Mouse (Mus musculus): ENCODE measurements at regions not wholly inside any gene's neighbourhood (a gene's known extent, or its start where the extent isn't known, plus 50 kb on each side); places are given as distances from the start of the nearest gene placed in this dataset.

DNA sequence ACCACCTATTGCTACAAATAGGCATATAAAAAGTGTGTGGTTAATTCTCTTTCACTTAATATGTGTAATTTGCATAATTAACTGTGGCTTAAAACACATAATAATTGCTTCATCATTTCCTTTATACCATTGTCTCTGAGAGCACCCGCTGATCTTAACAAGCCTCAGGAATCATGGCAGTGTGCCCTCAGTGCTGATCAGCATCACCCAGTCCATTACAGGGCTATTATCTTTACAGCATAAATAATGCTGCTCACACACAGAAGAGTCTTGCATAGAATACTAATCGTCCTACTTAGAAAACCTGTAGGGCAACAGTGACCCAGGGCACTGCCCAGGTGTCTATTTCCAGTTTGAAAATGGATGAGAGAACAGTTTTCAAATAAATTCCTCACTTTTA lies 102.4 kb downstream of the Gm597 start:
- Histone ChIP-seq H3K4me2 (ENCODE audit: low read depth, low read length) (no peak overlapping the region), H3K4me1 (ENCODE audit: control insufficient read depth, insufficient read depth, low read length) (no peaks in the 10 kb centered on the region), H3K27ac (ENCODE audit: low read depth, low read length) (no peak overlapping the region), H3K36me3 (ENCODE audit: control insufficient read depth, insufficient read depth, low read length) (no peaks in the 10 kb centered on the region), H3K9ac (replicated peaks; ENCODE audit: low read depth, low read length) (no peak overlapping the region), H3K4me3 (ENCODE audit: low read depth, low read length) (no peak overlapping the region), H3K27me3 (ENCODE audit: control insufficient read depth, insufficient read depth, low read length) (no peaks in the 10 kb centered on the region), H3K9me3 (ENCODE audit: control insufficient read depth, low read length) (no peaks in the 10 kb centered on the region)
- ATAC-seq (ENCODE audit: low read depth), result peak; percentile 80; the same call in 1 of the 2 replicates
- 24% methylated on average over 2 of the region's 2 CpGs for WGBS

- Histone ChIP-seq H3K36me3 (ENCODE audit: control insufficient read depth, insufficient read depth, low read length) (no peaks in the 10 kb centered on the region), H3K27me3 (ENCODE audit: control insufficient read depth, insufficient read depth, low read length) (no peaks in the 10 kb centered on the region), H3K9ac (replicated peaks; ENCODE audit: low read depth, low read length) (no peak overlapping the region), H3K4me1 (ENCODE audit: control insufficient read depth, insufficient read depth, low read length) (no peaks in the 10 kb centered on the region), H3K4me3 (ENCODE audit: low read depth, low read length) (no peak overlapping the region), H3K4me2 (ENCODE audit: low read depth, low read length) (no peak overlapping the region), H3K27ac (ENCODE audit: low read depth, low read length) (no peak overlapping the region), H3K9me3 (ENCODE audit: control insufficient read depth, low read length) (no peaks in the 10 kb centered on the region)
- 71% methylated on average over 1 of the region's 1 CpGs for WGBS
- ATAC-seq (ENCODE audit: low read depth), result no peak
These were observed 104.7 kb downstream of the Gm597 start for GRCm38 (mm10) chr1:28675336-28675735.

DNA sequence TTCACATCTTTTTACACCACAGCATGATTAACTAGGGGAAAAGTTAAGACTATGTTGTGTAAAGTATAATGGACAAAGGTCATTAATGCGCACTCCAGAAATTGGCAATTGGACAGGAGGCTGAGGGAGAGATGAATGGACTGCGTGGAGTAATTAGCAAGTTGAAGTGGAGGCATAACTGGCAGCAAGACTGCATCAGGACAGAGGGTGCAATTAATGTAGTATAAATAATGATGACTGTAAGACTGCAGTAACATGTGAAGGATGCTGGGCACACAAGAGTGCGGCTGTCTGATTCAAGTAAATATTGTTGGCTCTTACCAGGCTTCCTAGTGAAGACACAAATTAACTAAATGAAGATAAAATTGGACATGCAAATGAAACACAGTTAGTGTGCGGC lies 139.2 kb downstream of the Gm597 start:
- no peak for ATAC-seq (ENCODE audit: low read depth)
- no peaks in the 10 kb centered on the region for H3K4me1 ChIP-seq (ENCODE audit: control insufficient read depth, insufficient read depth, low read length)
- no peak overlapping the region for H3K9ac ChIP-seq (replicated peaks; ENCODE audit: low read depth, low read length)
- WGBS, result 72% methylated on average over 4 of the region's 4 CpGs
- H3K4me3 ChIP-seq (ENCODE audit: low read depth, low read length), result no peak overlapping the region
- no peak overlapping the region for H3K27ac ChIP-seq (ENCODE audit: low read depth, low read length)
- no peaks in the 10 kb centered on the region for H3K36me3 ChIP-seq (ENCODE audit: control insufficient read depth, insufficient read depth, low read length)
- H3K27me3 ChIP-seq (ENCODE audit: control insufficient read depth, insufficient read depth, low read length), result no peaks in the 10 kb centered on the region
- no peak overlapping the region for H3K4me2 ChIP-seq (ENCODE audit: low read depth, low read length)
- H3K9me3 ChIP-seq (ENCODE audit: control insufficient read depth, low read length), result no peaks in the 10 kb centered on the region

GRCm38 (mm10) chr1:28622745-28623144 lies 157.3 kb downstream of the Gm597 start:
- no peak for ATAC-seq (ENCODE audit: low read depth)
- no peaks in the 10 kb centered on the region for H3K27me3 ChIP-seq (ENCODE audit: control insufficient read depth, insufficient read depth, low read length)
- H3K36me3 ChIP-seq (ENCODE audit: control insufficient read depth, insufficient read depth, low read length), result no peaks in the 10 kb centered on the region
- no peak overlapping the region for H3K9ac ChIP-seq (replicated peaks; ENCODE audit: low read depth, low read length)
- WGBS, result 91% methylated on average over 9 of the region's 9 CpGs
- no peak overlapping the region for H3K27ac ChIP-seq (ENCODE audit: low read depth, low read length)
- no peaks in the 10 kb centered on the region for H3K4me1 ChIP-seq (ENCODE audit: control insufficient read depth, insufficient read depth, low read length)
- no peaks in the 10 kb centered on the region for H3K9me3 ChIP-seq (ENCODE audit: control insufficient read depth, low read length)
- no peak overlapping the region for H3K4me2 ChIP-seq (ENCODE audit: low read depth, low read length)
- no peak overlapping the region for H3K4me3 ChIP-seq (ENCODE audit: low read depth, low read length)

DNA sequence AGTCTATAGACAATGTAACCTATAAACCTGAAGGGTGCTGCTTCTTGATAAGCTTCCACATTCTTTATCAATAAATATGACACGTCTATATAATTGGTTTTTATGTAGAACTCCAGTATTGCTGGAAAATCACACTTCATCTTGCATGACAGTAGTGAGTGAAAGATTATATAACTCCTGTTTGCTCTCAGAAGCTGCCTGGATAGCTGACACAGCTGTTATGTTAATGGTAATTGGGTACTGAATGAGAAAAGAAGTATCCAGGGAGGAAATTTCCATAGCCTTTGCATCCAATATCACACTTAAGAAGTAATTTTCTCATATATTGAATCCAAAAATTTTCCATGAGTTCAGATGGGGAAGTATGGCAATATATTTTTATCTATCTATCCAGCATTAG lies 177.7 kb downstream of the Gm597 start:
- Histone ChIP-seq H3K27me3 (ENCODE audit: control insufficient read depth, insufficient read depth, low read length) (no peaks in the 10 kb centered on the region), H3K9me3 (ENCODE audit: control insufficient read depth, low read length) (no peaks in the 10 kb centered on the region), H3K36me3 (ENCODE audit: control insufficient read depth, insufficient read depth, low read length) (no peaks in the 10 kb centered on the region), H3K27ac (ENCODE audit: low read depth, low read length) (no peak overlapping the region), H3K9ac (replicated peaks; ENCODE audit: low read depth, low read length) (no peak overlapping the region), H3K4me1 (ENCODE audit: control insufficient read depth, insufficient read depth, low read length) (no peaks in the 10 kb centered on the region), H3K4me3 (ENCODE audit: low read depth, low read length) (no peak overlapping the region), H3K4me2 (ENCODE audit: low read depth, low read length) (no peak overlapping the region)
- no peak for ATAC-seq (ENCODE audit: low read depth)
- 64% methylated on average over 1 of the region's 1 CpGs for WGBS

DNA sequence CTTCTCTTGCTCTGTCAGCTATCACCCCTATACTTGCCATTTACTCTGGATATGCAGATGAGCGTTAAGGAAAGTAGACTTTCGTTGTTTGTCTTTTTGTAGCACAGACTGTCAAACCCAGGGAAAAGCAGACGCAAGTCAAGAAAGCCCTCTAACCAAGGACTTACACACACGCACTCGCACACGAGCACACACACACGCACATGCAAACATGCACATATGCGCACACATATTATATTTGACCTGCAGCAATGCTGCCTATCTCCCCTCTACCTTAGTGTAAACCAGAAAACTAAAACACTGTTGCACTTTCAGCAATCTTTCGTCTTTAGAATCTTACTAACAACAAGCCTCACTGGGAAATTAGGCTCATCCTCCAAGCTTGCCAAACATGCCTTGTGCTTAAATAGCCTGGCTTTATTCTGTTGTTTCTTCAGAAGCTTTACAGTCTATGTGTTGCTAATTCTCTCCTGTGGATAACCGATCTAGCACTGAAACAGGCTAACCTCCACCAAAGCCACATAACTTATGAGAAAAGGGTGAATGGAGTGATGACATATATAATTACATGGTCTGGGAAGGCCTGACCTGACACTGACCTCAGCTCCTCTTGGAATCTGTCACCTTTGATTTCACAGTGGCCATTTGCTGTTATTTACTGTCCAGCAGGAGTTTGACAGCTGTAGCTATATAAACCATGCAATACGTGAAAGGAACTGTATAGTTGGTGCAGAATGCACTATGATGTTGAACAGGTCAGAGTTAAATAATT lies 214.5 kb downstream of the Gm597 start:
- H3K4me1 ChIP-seq (ENCODE audit: control insufficient read depth, insufficient read depth, low read length), result no peaks in the 10 kb centered on the region
- H3K9me3 ChIP-seq (ENCODE audit: control insufficient read depth, low read length), result no peaks in the 10 kb centered on the region
- no peaks in the 10 kb centered on the region for H3K36me3 ChIP-seq (ENCODE audit: control insufficient read depth, insufficient read depth, low read length)
- H3K9ac ChIP-seq (replicated peaks; ENCODE audit: low read depth, low read length), result no peak overlapping the region
- no peak overlapping the region for H3K27ac ChIP-seq (ENCODE audit: low read depth, low read length)
- no peaks in the 10 kb centered on the region for H3K27me3 ChIP-seq (ENCODE audit: control insufficient read depth, insufficient read depth, low read length)
- no peak overlapping the region for H3K4me3 ChIP-seq (ENCODE audit: low read depth, low read length)
- no peak for ATAC-seq (ENCODE audit: low read depth)
- H3K4me2 ChIP-seq (ENCODE audit: low read depth, low read length), result no peak overlapping the region
- WGBS, result 69% methylated on average over 11 of the region's 11 CpGs

DNA sequence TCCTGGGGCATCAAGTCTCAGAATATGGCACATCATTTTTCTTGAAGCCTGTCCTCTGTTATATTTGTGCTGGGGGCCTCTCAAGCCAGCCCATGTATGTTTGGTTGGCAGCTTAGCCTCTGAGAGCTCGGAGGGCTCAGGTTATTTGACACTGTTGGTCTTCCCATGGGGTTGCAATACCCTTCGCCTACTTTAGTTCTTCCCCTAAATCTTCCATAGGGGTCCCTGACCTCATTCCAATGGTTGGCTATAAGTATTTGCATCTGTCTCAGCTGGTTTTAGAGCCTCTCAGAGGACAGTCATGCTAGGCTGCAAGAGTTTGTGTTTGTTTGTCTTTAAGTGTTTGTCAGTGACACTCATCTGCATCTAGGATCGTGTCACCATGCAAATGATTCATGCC lies 216.2 kb downstream of the Gm597 start:
- Histone ChIP-seq H3K4me2 (ENCODE audit: low read depth, low read length) (no peak overlapping the region), H3K4me1 (ENCODE audit: control insufficient read depth, insufficient read depth, low read length) (no peaks in the 10 kb centered on the region), H3K36me3 (ENCODE audit: control insufficient read depth, insufficient read depth, low read length) (no peaks in the 10 kb centered on the region), H3K4me3 (ENCODE audit: low read depth, low read length) (no peak overlapping the region), H3K9me3 (ENCODE audit: control insufficient read depth, low read length) (no peaks in the 10 kb centered on the region), H3K9ac (replicated peaks; ENCODE audit: low read depth, low read length) (no peak overlapping the region), H3K27ac (ENCODE audit: low read depth, low read length) (no peak overlapping the region), H3K27me3 (ENCODE audit: control insufficient read depth, insufficient read depth, low read length) (no peaks in the 10 kb centered on the region)
- ATAC-seq (ENCODE audit: low read depth), result no peak
- WGBS, result 71% methylated on average over 3 of the region's 3 CpGs

Measured in neural tube, embryonic 14.5 days (tissue).